Mouse (Mus musculus) thymus, adult 2 months (tissue): Measurements from ENCODE around the gene Rasl11b.

Experiments
- CTCF ChIP-seq: fragments of 200-500 bp; IDR thresholded peaks from 2 replicates; pipeline ENCODE4 v1.5.1; 2012; ENCODE audit warnings: mild to moderate bottlenecking, control low read depth, low read length, moderate library complexity, borderline replicate concordance; ENCODE audit not compliant: control insufficient read depth, poor library complexity, insufficient read depth; ENCODE audit errors: extremely low read depth
- POLR2A ChIP-seq: fragments of 200-500 bp; IDR thresholded peaks from 2 replicates; pipeline ENCODE4 v1.6.1; 2012; ENCODE audit warnings: mild to moderate bottlenecking, low read length, control low read depth, moderate library complexity; ENCODE audit not compliant: control insufficient read depth, poor library complexity, insufficient read depth; ENCODE audit errors: extremely low read depth

- no peak for TF ChIP-seq POLR2A
- TF ChIP-seq CTCF = no peak
Measured at GRCm38 (mm10) chr5:74151774-74152173, 43.3 kb upstream of the Rasl11b start.
